Mouse (Mus musculus) myocyte (in vitro differentiated cells): Measurements from ENCODE around the gene Il6st. TPM values are rescaled to one million over a fixed set of nuclear protein-coding genes. Genes with fewer than 3 reads are reported as not detected.

Source experiments
- H3K27me3 ChIP-seq: one replicate; pipeline ENCODE4 v1.6.1; 2011; ENCODE audit not compliant: control insufficient read depth, insufficient read depth, insufficient read length
- H3K36me3 ChIP-seq: one replicate; pipeline ENCODE4 v1.6.1; 2011; ENCODE audit not compliant: control insufficient read depth, insufficient read depth
- H3K4me2 ChIP-seq: one replicate; pipeline ENCODE4 v1.6.1; 2011; ENCODE audit warnings: low read depth, control low read depth
- H3K4me3 ChIP-seq: one replicate; pipeline ENCODE4 v1.5.1; 2011; ENCODE audit warnings: mild to moderate bottlenecking, control low read depth, moderate library complexity
- H3K79me2 ChIP-seq: one replicate; pipeline ENCODE4 v1.6.1; 2011; ENCODE audit not compliant: control insufficient read depth, insufficient read depth
- H3ac ChIP-seq: one replicate; pipeline ENCODE4 v1.6.1; 2011; ENCODE audit not compliant: control insufficient read depth, insufficient read length
- CEBPB ChIP-seq: IDR thresholded peaks from 2 replicates; pipeline ENCODE4 v1.6.1; 2011; ENCODE audit warnings: mild to moderate bottlenecking, moderate library complexity; ENCODE audit not compliant: poor library complexity, insufficient read depth, severe bottlenecking
- E2F4 ChIP-seq: IDR thresholded peaks from one replicate; pipeline ENCODE4 v1.6.1; 2011; ENCODE audit warnings: mild to moderate bottlenecking, control low read depth, moderate library complexity; ENCODE audit not compliant: insufficient read depth
- MAX ChIP-seq: IDR thresholded peaks from one replicate; pipeline ENCODE4 v1.6.1; 2011; ENCODE audit warnings: low read depth, mild to moderate bottlenecking, control low read depth
- MYOD1 ChIP-seq, 3 experiments: IDR thresholded peaks; one replicate each; pipeline ENCODE4 v1.6.1; 2011; ENCODE audit warnings: control low read depth in 2 of 3, low read depth in 2 of 3, mild to moderate bottlenecking in 2 of 3, moderate library complexity in 1 of 3; ENCODE audit not compliant: insufficient read length in 2 of 3, control insufficient read depth in 1 of 3
- MYOG ChIP-seq, 3 experiments: IDR thresholded peaks; one replicate each; pipeline ENCODE4 v1.6.1; 2011; ENCODE audit warnings: control low read depth in 2 of 3, low read depth in 2 of 3, mild to moderate bottlenecking in 2 of 3; ENCODE audit not compliant: insufficient read length in 2 of 3, control insufficient read depth in 1 of 3, insufficient read depth in 1 of 3
- POLR2A ChIP-seq: IDR thresholded peaks from one replicate; pipeline ENCODE4 v1.6.1; 2011; ENCODE audit warnings: low read depth, mild to moderate bottlenecking, control low read depth, moderate library complexity; ENCODE audit not compliant: insufficient read length
- POLR2AphosphoS2 ChIP-seq: IDR thresholded peaks from one replicate; pipeline ENCODE4 v1.6.1; 2011; ENCODE audit warnings: low read depth, control low read depth; ENCODE audit not compliant: insufficient read length
- REST ChIP-seq: IDR thresholded peaks from one replicate; pipeline ENCODE4 v1.6.1; 2011; ENCODE audit warnings: mild to moderate bottlenecking, control low read depth, moderate library complexity; ENCODE audit not compliant: insufficient read depth, insufficient read length
- SRF ChIP-seq: IDR thresholded peaks from one replicate; pipeline ENCODE4 v1.6.1; 2011; ENCODE audit warnings: low read depth; ENCODE audit not compliant: control insufficient read depth, insufficient read length
- TCF12 ChIP-seq: IDR thresholded peaks from one replicate; pipeline ENCODE4 v1.6.1; 2011; ENCODE audit warnings: mild to moderate bottlenecking, control low read depth; ENCODE audit not compliant: poor library complexity, insufficient read depth, severe bottlenecking
- TCF3 ChIP-seq: IDR thresholded peaks from one replicate; pipeline ENCODE4 v1.6.1; 2011; ENCODE audit warnings: low read depth, control low read depth; ENCODE audit not compliant: insufficient read length
- USF1 ChIP-seq: IDR thresholded peaks from one replicate; pipeline ENCODE4 v1.6.1; 2011; ENCODE audit warnings: low read depth, mild to moderate bottlenecking, control low read depth, moderate library complexity
- polyA plus RNA-seq: library from polyadenylated mRNA; unstranded; fragments of >200 nt; fragmentation: generic; extraction: Trizol; gene quantifications from one replicate; pipeline ENCODE4 v1.2.1, GENCODE M21; 2012; ENCODE audit warnings: missing spikeins

Il6st gene
- polyA plus RNA-seq, 1 experiment, result 50.6 TPM

- no peaks in the 10 kb centered on the region for H3K79me2 ChIP-seq
- H3K4me3 ChIP-seq, result no peak overlapping the region
- H3K36me3 ChIP-seq, result peaks cover 7% of the 10 kb centered on the region
- TF ChIP-seq MYOG (IDR thresholded peaks at IDR 0.05; ENCODE audit: control insufficient read depth in 1 of 3, insufficient read depth in 1 of 3, insufficient read length in 2 of 3, low read depth in 2 of 3) (no peak), POLR2A (no peak), E2F4 (no peak), SRF (no peak), POLR2AphosphoS2 (peak; percentile 59), MAX (no peak)
- no peak overlapping the region for H3K4me2 ChIP-seq
- no peak overlapping the region for H3ac ChIP-seq
- no peaks in the 10 kb centered on the region for H3K27me3 ChIP-seq
Measured at GRCm38 (mm10) chr13:112511810-112512209, 47.9 kb downstream of the Il6st start.

- TF ChIP-seq MAX, result no peak
- no peak for TF ChIP-seq SRF
- TF ChIP-seq CEBPB, result no peak
- no peak overlapping the region for H3ac ChIP-seq
- no peaks in the 10 kb centered on the region for H3K79me2 ChIP-seq
- no peaks in the 10 kb centered on the region for H3K27me3 ChIP-seq
- H3K36me3 ChIP-seq, result peaks cover 5% of the 10 kb centered on the region
- H3K4me3 ChIP-seq, result no peak overlapping the region
- no peak overlapping the region for H3K4me2 ChIP-seq
Measured at GRCm38 (mm10) chr13:112512824-112513223, 49.0 kb downstream of the Il6st start.

- no peak overlapping the region for H3ac ChIP-seq
- no peak overlapping the region for H3K4me3 ChIP-seq
- peaks cover 5% of the 10 kb centered on the region for H3K36me3 ChIP-seq
- TF ChIP-seq SRF (no peak), POLR2A (no peak), POLR2AphosphoS2 (no peak), TCF3 (no peak), USF1 (no peak), CEBPB (no peak), REST (no peak), MYOG (IDR thresholded peaks at IDR 0.05; ENCODE audit: control insufficient read depth in 1 of 3, insufficient read depth in 1 of 3, insufficient read length in 2 of 3, low read depth in 2 of 3) (no peak), MAX (no peak), E2F4 (no peak), TCF12 (no peak), MYOD1 (IDR thresholded peaks at IDR 0.05; ENCODE audit: control insufficient read depth in 1 of 3, insufficient read length in 2 of 3, low read depth in 2 of 3) (no peak)
- H3K4me2 ChIP-seq, result no peak overlapping the region
- H3K79me2 ChIP-seq, result no peaks in the 10 kb centered on the region
- H3K27me3 ChIP-seq, result no peaks in the 10 kb centered on the region
Measured at GRCm38 (mm10) chr13:112514546-112514945, 50.7 kb downstream of the Il6st start.

- H3ac ChIP-seq, result no peak overlapping the region
- no peak overlapping the region for H3K4me3 ChIP-seq
- no peaks in the 10 kb centered on the region for H3K27me3 ChIP-seq
- no peaks in the 10 kb centered on the region for H3K36me3 ChIP-seq
- no peaks in the 10 kb centered on the region for H3K79me2 ChIP-seq
- H3K4me2 ChIP-seq, result no peak overlapping the region
- TF ChIP-seq SRF (no peak), CEBPB (no peak), USF1 (no peak), POLR2A (no peak), REST (no peak), TCF3 (no peak), MYOG (IDR thresholded peaks at IDR 0.05; ENCODE audit: control insufficient read depth in 1 of 3, insufficient read depth in 1 of 3, insufficient read length in 2 of 3, low read depth in 2 of 3) (no peak), E2F4 (no peak)
Measured at GRCm38 (mm10) chr13:112522261-112522660, 58.4 kb downstream of the Il6st start.

- Histone ChIP-seq H3K4me3 (no peak overlapping the region), H3K27me3 (no peaks in the 10 kb centered on the region)
Measured at GRCm38 (mm10) chr13:112522896-112523295, 59.0 kb downstream of the Il6st start.

More at GRCm38 (mm10) chr13:112522896-112523295, 59.0 kb downstream of the Il6st start:
- no peaks in the 10 kb centered on the region for H3K79me2 ChIP-seq
- TF ChIP-seq POLR2AphosphoS2, result no peak
- TF ChIP-seq MYOD1 (IDR thresholded peaks at IDR 0.05; ENCODE audit: control insufficient read depth in 1 of 3, insufficient read length in 2 of 3, low read depth in 2 of 3), result no peak
- TF ChIP-seq TCF12, result no peak
- TF ChIP-seq USF1, result no peak
- TF ChIP-seq MYOG (IDR thresholded peaks at IDR 0.05; ENCODE audit: control insufficient read depth in 1 of 3, insufficient read depth in 1 of 3, insufficient read length in 2 of 3, low read depth in 2 of 3), result no peak
- no peak for TF ChIP-seq MAX
- TF ChIP-seq POLR2A, result no peak
- no peak for TF ChIP-seq E2F4
- TF ChIP-seq CEBPB, result no peak
- TF ChIP-seq SRF, result no peak
- no peak for TF ChIP-seq REST
- no peak for TF ChIP-seq TCF3
- H3K4me2 ChIP-seq, result no peak overlapping the region
- no peak overlapping the region for H3ac ChIP-seq
- H3K36me3 ChIP-seq, result no peaks in the 10 kb centered on the region
